Mouse (Mus musculus): ENCODE data around the gene Mycl. TPM values are rescaled to one million over a fixed set of nuclear protein-coding genes. Genes with fewer than 3 reads are reported as not detected.
A peak's percentile ranks its signal among the peaks of the same experiment; 100 is the strongest.

Mycl gene
- polyA plus RNA-seq, 2 experiments: 0.37 to 0.44 TPM

GRCm38 (mm10) chr4:122992276-122992675 lies 3.2 kb upstream of the Mycl start:
- H3K36me3 ChIP-seq (replicated peaks; ENCODE audit: control insufficient read depth, insufficient read depth, low read depth): no peaks in the 10 kb centered on the region
- H3K9ac ChIP-seq (replicated peaks): no peak overlapping the region
- no peak for TF ChIP-seq EP300 (IDR thresholded peaks at IDR 0.05; ENCODE audit: low read depth)
- peaks cover 23% of the 10 kb centered on the region for H3K27me3 ChIP-seq (ENCODE audit: control insufficient read depth, insufficient read depth, low read length)
- ATAC-seq (ENCODE audit: insufficient read depth): no peak
- H3K4me3 ChIP-seq (ENCODE audit: insufficient read depth in 1 of 2, low read depth in 2 of 2, low read length in 2 of 2): no peak overlapping the region
- H3K27ac ChIP-seq: no peak overlapping the region
- H3K9me3 ChIP-seq (ENCODE audit: control insufficient read depth, low read length): no peaks in the 10 kb centered on the region
- no peak overlapping the region for H3K4me2 ChIP-seq (ENCODE audit: low read depth)
- no peaks in the 10 kb centered on the region for H3K4me1 ChIP-seq (replicated peaks; ENCODE audit: control insufficient read depth in 2 of 2, insufficient read depth in 2 of 2, low read length in 1 of 2)
- no peak for DNase-seq (ENCODE audit: low read depth in 3 of 3, low spot score in 3 of 3)
- WGBS (ENCODE audit: insufficient replicate concordance): 50% methylated on average over 3 of the region's 3 CpGs

GRCm38 (mm10) chr4:122996221-122996617 lies 767 bp downstream of the Mycl start:
- 0 out of 4 replicates have a peak, but pooled peaks cover 0 to 2% of the 10 kb centered on the region in 2 experiments for H3K4me1 ChIP-seq (replicated peaks; ENCODE audit: control insufficient read depth in 2 of 2, insufficient read depth in 2 of 2, low read length in 1 of 2)
- ATAC-seq (ENCODE audit: insufficient read depth) (peak; percentile 17; the same call in 1 of the 2 replicates), DNase-seq (ENCODE audit: low read depth in 3 of 3, low spot score in 3 of 3) (no peak)
- H3K9ac ChIP-seq (replicated peaks): no peak overlapping the region
- peak overlapping the region; percentile 66 for H3K4me2 ChIP-seq (ENCODE audit: low read depth)
- H3K27ac ChIP-seq: no peak overlapping the region
- peak overlapping the region; percentile 36 to 53 for H3K4me3 ChIP-seq (ENCODE audit: insufficient read depth in 1 of 2, low read depth in 2 of 2, low read length in 2 of 2)
- 0% methylated on average over 30 of the region's 32 CpGs for WGBS (ENCODE audit: insufficient replicate concordance)
- no peaks in the 10 kb centered on the region for H3K9me3 ChIP-seq (ENCODE audit: control insufficient read depth, low read length)
- TF ChIP-seq EP300 (IDR thresholded peaks at IDR 0.05; ENCODE audit: low read depth): no peak
- TF ChIP-seq CTCF (IDR thresholded peaks at IDR 0.05; ENCODE audit: low read depth): no peak
- no peaks in the 10 kb centered on the region for H3K36me3 ChIP-seq (replicated peaks; ENCODE audit: control insufficient read depth, insufficient read depth, low read depth)
- peaks cover 44% of the 10 kb centered on the region for H3K27me3 ChIP-seq (ENCODE audit: control insufficient read depth, insufficient read depth, low read length)

- Histone ChIP-seq H3K36me3 (replicated peaks; ENCODE audit: control insufficient read depth, insufficient read depth, low read depth) (no peaks in the 10 kb centered on the region), H3K4me3 (ENCODE audit: insufficient read depth in 1 of 2, low read depth in 2 of 2, low read length in 2 of 2) (peak overlapping the region; percentile 36 to 53), H3K4me1 (replicated peaks; ENCODE audit: control insufficient read depth in 2 of 2, insufficient read depth in 2 of 2, low read length in 1 of 2) (0 out of 4 replicates have a peak, but pooled peaks cover 0 to 2% of the 10 kb centered on the region in 2 experiments), H3K27me3 (ENCODE audit: control insufficient read depth, insufficient read depth, low read length) (peaks cover 44% of the 10 kb centered on the region), H3K9ac (replicated peaks) (no peak overlapping the region), H3K4me2 (ENCODE audit: low read depth) (peak overlapping the region; percentile 66), H3K9me3 (ENCODE audit: control insufficient read depth, low read length) (no peaks in the 10 kb centered on the region), H3K27ac (no peak overlapping the region)
- ATAC-seq (ENCODE audit: insufficient read depth): no peak
- TF ChIP-seq EP300 (IDR thresholded peaks at IDR 0.05; ENCODE audit: low read depth) (no peak), CTCF (IDR thresholded peaks at IDR 0.05; ENCODE audit: low read depth) (no peak)
- no peak for DNase-seq (ENCODE audit: low read depth in 3 of 3, low spot score in 3 of 3)
- WGBS (ENCODE audit: insufficient replicate concordance): under 1% methylated on average over 47 of the region's 47 CpGs
Measured at GRCm38 (mm10) chr4:122996618-122997381, 1.3 kb downstream of the Mycl start.

- DNase-seq (ENCODE audit: low read depth in 3 of 3, low spot score in 3 of 3) (no peak), ATAC-seq (ENCODE audit: insufficient read depth) (no peak)
- H3K4me3 ChIP-seq (ENCODE audit: insufficient read depth in 1 of 2, low read depth in 2 of 2, low read length in 2 of 2): no peak overlapping the region
- 24% methylated on average over 12 of the region's 12 CpGs for WGBS (ENCODE audit: insufficient replicate concordance)
- no peaks in the 10 kb centered on the region for H3K9me3 ChIP-seq (ENCODE audit: control insufficient read depth, low read length)
- H3K27ac ChIP-seq: no peak overlapping the region
- 0 out of 4 replicates have a peak, but pooled peaks cover 0 to 2% of the 10 kb centered on the region in 2 experiments for H3K4me1 ChIP-seq (replicated peaks; ENCODE audit: control insufficient read depth in 2 of 2, insufficient read depth in 2 of 2, low read length in 1 of 2)
- H3K9ac ChIP-seq (replicated peaks): no peak overlapping the region
- no peaks in the 10 kb centered on the region for H3K36me3 ChIP-seq (replicated peaks; ENCODE audit: control insufficient read depth, insufficient read depth, low read depth)
- H3K4me2 ChIP-seq (ENCODE audit: low read depth): peak overlapping the region; percentile 20; the same call in 1 of the 2 replicates
- TF ChIP-seq EP300 (IDR thresholded peaks at IDR 0.05; ENCODE audit: low read depth): no peak
- TF ChIP-seq CTCF (IDR thresholded peaks at IDR 0.05; ENCODE audit: low read depth): no peak
- peaks cover 44% of the 10 kb centered on the region for H3K27me3 ChIP-seq (ENCODE audit: control insufficient read depth, insufficient read depth, low read length)
Measured at GRCm38 (mm10) chr4:122998537-122999262, 3.2 kb downstream of the Mycl start.

GRCm38 (mm10) chr4:122999263-122999691 lies 3.8 kb downstream of the Mycl start:
- H3K9ac ChIP-seq (replicated peaks): no peak overlapping the region
- ATAC-seq (ENCODE audit: insufficient read depth): no peak
- DNase-seq (ENCODE audit: low read depth in 3 of 3, low spot score in 3 of 3): no peak
- H3K27ac ChIP-seq: no peak overlapping the region
- H3K4me1 ChIP-seq (replicated peaks; ENCODE audit: control insufficient read depth in 2 of 2, insufficient read depth in 2 of 2, low read length in 1 of 2): 0 out of 4 replicates have a peak, but pooled peaks cover 0 to 2% of the 10 kb centered on the region in 2 experiments
- WGBS (ENCODE audit: insufficient replicate concordance): 17% methylated on average over 4 of the region's 4 CpGs
- no peaks in the 10 kb centered on the region for H3K36me3 ChIP-seq (replicated peaks; ENCODE audit: control insufficient read depth, insufficient read depth, low read depth)
- no peak for TF ChIP-seq CTCF (IDR thresholded peaks at IDR 0.05; ENCODE audit: low read depth)
- no peak for TF ChIP-seq EP300 (IDR thresholded peaks at IDR 0.05; ENCODE audit: low read depth)
- H3K9me3 ChIP-seq (ENCODE audit: control insufficient read depth, low read length): no peaks in the 10 kb centered on the region
- H3K4me3 ChIP-seq (ENCODE audit: insufficient read depth in 1 of 2, low read depth in 2 of 2, low read length in 2 of 2): no peak overlapping the region
- H3K4me2 ChIP-seq (ENCODE audit: low read depth): no peak overlapping the region
- H3K27me3 ChIP-seq (ENCODE audit: control insufficient read depth, insufficient read depth, low read length): peaks cover 44% of the 10 kb centered on the region

All from liver, embryonic 14.5 days (tissue).